In genomic region chr7:80803173-80803872, GRCm38 (mm10) we compare ENCODE assay signal across 8 mouse cellular contexts. TPM values are rescaled to one million over a fixed set of nuclear protein-coding genes. Genes with fewer than 3 reads are reported as not detected.
DNase-seq lines count a peak whose midpoint lies in the region; ATAC-seq and TF ChIP-seq lines count a peak whose summit lies in the region.

No protein-coding gene starts in this region.

- DNase-seq in G1E (ENCODE audit: low spot score): peak; percentile 84
- peak; percentile 92 for DNase-seq in cerebellum, adult 11 months
- DNase-seq in heart, postnatal 10 days: peak; percentile 96
- peak; percentile 96 to 98 for DNase-seq in kidney, postnatal 4 days

- peak; percentile 94 for ATAC-seq in G1E (ENCODE audit: extremely low read depth, insufficient number of reproducible peaks, low FRiP score, poor library complexity, severe bottlenecking)
- peak; percentile 99 for ATAC-seq in forebrain, embryonic 13.5 days
- ATAC-seq in liver, embryonic 16.5 days (ENCODE audit: low read depth): peak; percentile 97
- peak; percentile 98 for ATAC-seq in neural tube, embryonic 12.5 days (ENCODE audit: low FRiP score, low read depth)

- H3K36me3 ChIP-seq in G1E (replicated peaks): peaks cover 28% of the 10 kb centered on the region
- H3K36me3 ChIP-seq in forebrain, embryonic 13.5 days (ENCODE audit: poor library complexity, severe bottlenecking): peaks cover 12% of the 10 kb centered on the region
- H3K36me3 ChIP-seq in liver, embryonic 16.5 days (ENCODE audit: control insufficient read depth, insufficient read depth): no peaks in the 10 kb centered on the region
- 0 out of 2 replicates have a peak, but pooled peaks cover 8% of the 10 kb centered on the region for H3K36me3 ChIP-seq in neural tube, embryonic 12.5 days
- H3K36me3 ChIP-seq in testis, adult 2 months (ENCODE audit: control insufficient read depth, insufficient read depth, low read length): no peaks in the 10 kb centered on the region; the same call in 1 of the 2 replicates

- H3K4me1 ChIP-seq in G1E (ENCODE audit: insufficient read depth, low read depth, low read length): peaks cover 38% of the 10 kb centered on the region
- H3K4me1 ChIP-seq in forebrain, embryonic 13.5 days: peaks cover 11% of the 10 kb centered on the region
- H3K4me1 ChIP-seq in liver, embryonic 16.5 days (ENCODE audit: control insufficient read depth, low read depth, low read length): peaks cover 16% of the 10 kb centered on the region
- H3K4me1 ChIP-seq in neural tube, embryonic 12.5 days: peaks cover 15% of the 10 kb centered on the region
- peaks cover 2% of the 10 kb centered on the region for H3K4me1 ChIP-seq in testis, adult 2 months (ENCODE audit: control insufficient read depth, insufficient read depth, low read length)

- peak overlapping the region; percentile 57 for H3K27ac ChIP-seq in forebrain, embryonic 13.5 days
- H3K27ac ChIP-seq in liver, embryonic 16.5 days (ENCODE audit: low read length): peak overlapping the region; percentile 68
- H3K27ac ChIP-seq in neural tube, embryonic 12.5 days: peak overlapping the region; percentile 64
- H3K27ac ChIP-seq in testis, adult 2 months (ENCODE audit: control insufficient read depth, insufficient read depth, low read depth, low read length): peak overlapping the region; percentile 96

- peak overlapping the region; percentile 93 for H3K4me3 ChIP-seq in G1E (ENCODE audit: low read depth, low read length)
- H3K4me3 ChIP-seq in forebrain, embryonic 13.5 days: peak overlapping the region; percentile 77
- peak overlapping the region; percentile 69 for H3K4me3 ChIP-seq in liver, embryonic 16.5 days (ENCODE audit: low read depth, low read length)
- peak overlapping the region; percentile 74 for H3K4me3 ChIP-seq in neural tube, embryonic 12.5 days
- peak overlapping the region; percentile 98 for H3K4me3 ChIP-seq in testis, adult 2 months (ENCODE audit: control insufficient read depth, low read depth, low read length)

- H3K27me3 ChIP-seq in G1E (ENCODE audit: insufficient read depth, low read length): peaks cover 4% of the 10 kb centered on the region
- H3K27me3 ChIP-seq in forebrain, embryonic 13.5 days: no peaks in the 10 kb centered on the region
- no peaks in the 10 kb centered on the region for H3K27me3 ChIP-seq in liver, embryonic 16.5 days (ENCODE audit: control insufficient read depth, insufficient read depth, low read depth, low read length)
- no peaks in the 10 kb centered on the region for H3K27me3 ChIP-seq in neural tube, embryonic 12.5 days (replicated peaks)
- no peaks in the 10 kb centered on the region for H3K27me3 ChIP-seq in testis, adult 2 months (ENCODE audit: control insufficient read depth, insufficient read depth, low read length)

- intact Hi-C loops in heart, postnatal 10 days (cut with DNase I): loop anchor here (2.0 to 5.0 kb wide), 3 partner anchors 41 to 61 kb away; no protein-coding TSS in a partner anchor

- peak; percentile 95 for TF ChIP-seq POLR2A in testis, adult 2 months (IDR thresholded peaks at IDR 0.05; ENCODE audit: control insufficient read depth, low read depth, low read length)

- under 1% methylated on average over 37 of the region's 47 CpGs for WGBS in forebrain, embryonic 13.5 days
- under 1% methylated on average over 47 of the region's 47 CpGs for WGBS in liver, embryonic 16.5 days (ENCODE audit: insufficient replicate concordance)
- under 1% methylated on average over 47 of the region's 47 CpGs for WGBS in neural tube, embryonic 12.5 days

- H3K9me3 ChIP-seq in G1E (replicated peaks): no peaks in the 10 kb centered on the region
- H3K9me3 ChIP-seq in forebrain, embryonic 13.5 days (replicated peaks): no peaks in the 10 kb centered on the region
- H3K9me3 ChIP-seq in liver, embryonic 16.5 days (replicated peaks; ENCODE audit: control insufficient read depth, low read length): no peaks in the 10 kb centered on the region
- no peaks in the 10 kb centered on the region for H3K9me3 ChIP-seq in neural tube, embryonic 12.5 days

- peak overlapping the region; percentile 80 for H3K9ac ChIP-seq in forebrain, embryonic 13.5 days
- H3K9ac ChIP-seq in liver, embryonic 16.5 days (ENCODE audit: low read depth, low read length): peak overlapping the region; percentile 73
- peak overlapping the region; percentile 83 for H3K9ac ChIP-seq in neural tube, embryonic 12.5 days

- H3K4me2 ChIP-seq in forebrain, embryonic 13.5 days: peak overlapping the region; percentile 83
- H3K4me2 ChIP-seq in liver, embryonic 16.5 days (ENCODE audit: low read depth, low read length): peak overlapping the region; percentile 82
- peak overlapping the region; percentile 74 for H3K4me2 ChIP-seq in neural tube, embryonic 12.5 days (replicated peaks)

- no peak for TF ChIP-seq CTCF in G1E (IDR thresholded peaks at IDR 0.05; ENCODE audit: low read depth, low read length)
- TF ChIP-seq CTCF in testis, adult 2 months (IDR thresholded peaks at IDR 0.05; ENCODE audit: control insufficient read depth, insufficient read depth, insufficient replicate concordance, low read depth, low read length): no peak

RNA-seq across cellular contexts. Expression of gene Iqgap1, which starts 22.5 kb away (rescaled TPM):
- total RNA-seq in G1E (2014; fragmentation: Nextera tagmentation): 165 and 179 TPM in 2 replicates
- 153 and 174 TPM in 2 replicates for total RNA-seq in G1E (2017)
- 16.3 and 22.0 TPM in 2 replicates for polyA plus RNA-seq in G1E (2012)
- polyA plus RNA-seq in forebrain, embryonic 13.5 days (2015; fragmentation: Nextera tagmentation; extraction: Ambion mirVana): 19.7 and 20.6 TPM in 2 replicates
- 10 to 100 TPM; 74.3 to 74.9 TPM for total RNA-seq in heart, postnatal 10 days (2021)
- 15.8 and 15.9 TPM in 2 replicates for polyA plus RNA-seq in liver, embryonic 16.5 days (2015; fragmentation: Nextera tagmentation; extraction: Ambion mirVana)
- 26.9 and 27.3 TPM in 2 replicates for polyA plus RNA-seq in neural tube, embryonic 12.5 days (2016; fragmentation: Nextera tagmentation; extraction: Ambion mirVana)
- 30.6 and 35.5 TPM in 2 replicates for polyA plus RNA-seq in testis, adult 2 months (2012; rRNA removed)

RNA-seq across cellular contexts. Expression of gene Zscan2, which starts 57.4 kb away (rescaled TPM):
- 4.6 and 5.3 TPM in 2 replicates for total RNA-seq in G1E (2014; fragmentation: Nextera tagmentation)
- 1.7 and 1.8 TPM in 2 replicates for total RNA-seq in G1E (2017)
- 4.4 and 4.7 TPM in 2 replicates for polyA plus RNA-seq in G1E (2012)
- 5.1 and 5.2 TPM in 2 replicates for polyA plus RNA-seq in forebrain, embryonic 13.5 days (2015; fragmentation: Nextera tagmentation; extraction: Ambion mirVana)
- 1 to 10 TPM; 8.0 to 9.6 TPM for total RNA-seq in heart, postnatal 10 days (2021)
- 0.30 and 0.36 TPM in 2 replicates for polyA plus RNA-seq in liver, embryonic 16.5 days (2015; fragmentation: Nextera tagmentation; extraction: Ambion mirVana)
- polyA plus RNA-seq in neural tube, embryonic 12.5 days (2016; fragmentation: Nextera tagmentation; extraction: Ambion mirVana): 4.9 and 6.0 TPM in 2 replicates
- 35.8 and 41.0 TPM in 2 replicates for polyA plus RNA-seq in testis, adult 2 months (2012; rRNA removed)

Comparison
In these comparisons a context has a peak if more than half of its experiments do, and no peak if none do; other contexts are left out.
1. Peak in every context shown above with its lines: DNase-seq, ATAC-seq, H3K4me3 ChIP-seq and H3K27ac ChIP-seq.